Mouse (Mus musculus): Measurements from ENCODE around the gene Olfr656. TPM values are rescaled to one million over a fixed set of nuclear protein-coding genes. Genes with fewer than 3 reads are reported as not detected.

Gene Olfr656
- polyA plus RNA-seq (2015; fragmentation: Nextera tagmentation; extraction: Ambion mirVana), result not detected in 2 replicates

DNA sequence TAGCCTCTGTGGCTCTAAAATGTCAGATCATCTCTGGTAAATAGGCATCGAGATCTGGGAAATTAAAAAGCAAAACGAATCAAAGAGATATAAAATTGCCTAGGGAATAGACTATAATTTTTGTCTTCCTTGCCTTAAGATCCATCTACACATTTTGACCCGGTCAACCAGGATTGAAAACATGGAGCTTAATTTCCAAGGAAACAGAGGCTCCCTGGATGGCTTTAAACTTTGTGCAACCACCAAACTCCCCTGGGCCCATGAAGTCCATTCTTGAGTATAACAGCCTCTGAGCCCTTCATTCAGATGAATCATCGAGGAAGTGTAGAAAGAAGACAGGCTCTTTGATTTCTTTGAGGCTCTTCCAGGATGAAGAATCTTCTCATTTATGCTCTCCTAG, at the start of gene Olfr656:
TSS of gene Olfr656 (plus strand) at position 301 of the 400 bp plus-strand sequence.
- H3K4me3 ChIP-seq, result no peak within 1 kb of the TSS

DNA sequence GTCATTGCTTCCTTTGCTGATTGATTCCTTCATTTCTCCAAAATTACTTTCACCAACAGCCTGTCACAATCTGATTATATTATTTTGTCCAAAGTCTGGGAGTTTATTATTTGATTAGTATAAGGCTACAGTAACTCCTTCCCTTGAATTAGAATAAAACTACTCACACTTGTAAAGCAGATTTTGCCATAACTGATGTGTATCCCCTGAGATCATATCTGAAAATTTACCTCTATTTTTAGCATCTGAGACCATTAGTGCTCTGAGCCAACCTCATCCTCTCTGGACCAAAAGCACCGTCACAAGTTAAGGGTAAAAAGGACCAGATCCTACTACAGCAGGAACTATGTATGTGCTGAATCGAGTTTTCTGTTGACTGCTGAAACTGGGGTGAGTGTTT, 36.7 kb upstream of the Olfr656 start, which contains the start of gene Olfr653:
TSS of gene Olfr653 (plus strand) at position 301 of the 400 bp plus-strand sequence.
- H3K4me2 ChIP-seq, result no peak within 1 kb of the TSS
- WGBS, result 87% methylated on average over 2 of the region's 2 CpGs
- no peak within 1 kb of the TSS for H3K27ac ChIP-seq (replicated peaks)
- H3K4me3 ChIP-seq, result no peak within 1 kb of the TSS
- no peaks in the 10 kb centered on the region for H3K4me1 ChIP-seq (replicated peaks)
- H3K36me3 ChIP-seq, result no peaks in the 10 kb centered on the region
- no peaks in the 10 kb centered on the region for H3K27me3 ChIP-seq
- H3K9me3 ChIP-seq, result no peaks in the 10 kb centered on the region
- no peak for ATAC-seq (ENCODE audit: low read depth)
- no peak within 1 kb of the TSS for H3K9ac ChIP-seq

More for the DNA sequence above, at the start of gene Olfr656:
- no peaks in the 10 kb centered on the region for H3K36me3 ChIP-seq
- no peak for ATAC-seq (ENCODE audit: low read depth)
- H3K4me1 ChIP-seq (replicated peaks), result no peaks in the 10 kb centered on the region
- no peaks in the 10 kb centered on the region for H3K9me3 ChIP-seq
- no peaks in the 10 kb centered on the region for H3K27me3 ChIP-seq
- H3K9ac ChIP-seq, result no peak within 1 kb of the TSS
- no peak within 1 kb of the TSS for H3K4me2 ChIP-seq
- H3K27ac ChIP-seq (replicated peaks), result no peak within 1 kb of the TSS
- 79% methylated on average over 4 of the region's 4 CpGs for WGBS

DNA sequence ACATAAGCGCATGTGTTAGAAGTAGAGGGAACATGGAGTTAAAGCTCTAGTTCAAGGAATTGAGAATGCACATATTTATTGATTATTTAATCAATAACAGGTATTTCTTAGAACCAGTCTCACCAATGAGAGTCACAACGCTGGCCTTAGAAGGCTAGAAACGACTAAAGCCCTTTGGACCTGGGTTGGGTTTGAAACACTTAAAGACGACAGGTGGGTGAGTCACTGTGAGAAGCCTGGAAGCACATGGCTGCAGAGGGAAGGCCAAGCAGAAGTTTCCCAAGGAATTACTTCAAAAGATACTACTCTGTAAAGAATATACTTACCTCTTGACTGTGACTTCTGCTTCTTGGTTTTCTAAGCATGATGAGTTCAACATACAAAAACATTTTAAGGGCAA, 32.9 kb upstream of the Olfr656 start:
- Histone ChIP-seq H3K4me1 (replicated peaks) (no peaks in the 10 kb centered on the region), H3K36me3 (no peaks in the 10 kb centered on the region), H3K4me3 (no peak overlapping the region), H3K27ac (replicated peaks) (no peak overlapping the region), H3K9me3 (no peaks in the 10 kb centered on the region), H3K9ac (no peak overlapping the region), H3K4me2 (no peak overlapping the region), H3K27me3 (no peaks in the 10 kb centered on the region)
- no peak for ATAC-seq (ENCODE audit: low read depth)
- 92% methylated on average over 4 of the region's 4 CpGs for WGBS

DNA sequence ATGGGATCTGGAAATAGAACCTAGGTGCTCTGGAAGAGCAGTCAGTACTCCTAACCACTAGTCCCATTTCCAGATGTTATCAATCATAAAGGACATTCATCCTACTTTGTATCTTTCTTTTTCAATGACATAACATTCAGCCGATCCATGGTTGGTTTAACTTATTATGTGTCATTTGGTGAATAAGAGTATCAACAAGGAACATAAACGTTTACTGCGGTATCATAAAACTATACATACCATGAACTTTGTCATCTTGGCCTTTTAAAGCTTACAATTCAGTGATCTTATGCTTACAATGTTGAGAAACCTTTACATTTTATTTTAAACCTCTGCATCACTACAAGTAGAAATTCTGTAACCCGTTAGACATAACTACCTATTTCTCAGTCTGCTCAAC, 32.3 kb upstream of the Olfr656 start:
- Histone ChIP-seq H3K9me3 (no peaks in the 10 kb centered on the region), H3K4me1 (replicated peaks) (no peaks in the 10 kb centered on the region), H3K4me3 (no peak overlapping the region), H3K4me2 (no peak overlapping the region), H3K27me3 (no peaks in the 10 kb centered on the region), H3K27ac (replicated peaks) (no peak overlapping the region), H3K36me3 (no peaks in the 10 kb centered on the region), H3K9ac (no peak overlapping the region)
- 88% methylated on average over 4 of the region's 4 CpGs for WGBS
- no peak for ATAC-seq (ENCODE audit: low read depth)

- H3K4me3 ChIP-seq, result no peak within 1 kb of the TSS
- H3K27ac ChIP-seq (replicated peaks), result no peak within 1 kb of the TSS
- no peak within 1 kb of the TSS for H3K9ac ChIP-seq
- ATAC-seq (ENCODE audit: low read depth), result no peak
- 87% methylated on average over 4 of the region's 4 CpGs for WGBS
- no peaks in the 10 kb centered on the region for H3K27me3 ChIP-seq
- H3K4me1 ChIP-seq (replicated peaks), result no peaks in the 10 kb centered on the region
- no peak within 1 kb of the TSS for H3K4me2 ChIP-seq
- no peaks in the 10 kb centered on the region for H3K9me3 ChIP-seq
- H3K36me3 ChIP-seq, result no peaks in the 10 kb centered on the region
Observed at GRCm38 (mm10) chr7:104586725-104587124, 27.0 kb upstream of the Olfr656 start, which contains the start of gene Olfr654. TSS of gene Olfr654 (plus strand) at chr7:104587025.

DNA sequence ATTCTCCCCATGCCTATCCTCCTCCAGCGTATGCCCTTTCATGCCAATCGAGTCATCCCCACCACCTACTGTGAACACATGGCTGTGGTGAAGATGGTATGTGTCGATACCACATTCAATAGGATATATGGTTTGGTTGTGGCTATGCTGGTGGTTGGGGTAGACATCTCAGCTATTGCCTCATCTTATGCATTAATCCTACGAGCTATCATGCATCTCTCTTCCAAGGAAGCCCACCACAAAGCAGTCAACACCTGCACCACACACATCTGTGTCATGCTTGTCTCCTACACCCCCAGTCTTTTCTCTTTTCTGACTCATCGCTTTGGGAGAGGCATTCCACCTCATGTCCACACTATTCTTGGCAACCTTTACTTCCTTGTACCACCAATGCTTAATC, 25.5 kb upstream of the Olfr656 start:
- no peak for ATAC-seq (ENCODE audit: low read depth)
- H3K9ac ChIP-seq, result no peak overlapping the region
- no peak overlapping the region for H3K27ac ChIP-seq (replicated peaks)
- no peaks in the 10 kb centered on the region for H3K27me3 ChIP-seq
- 83% methylated on average over 5 of the region's 5 CpGs for whole genome bisulfite sequencing
- H3K4me3 ChIP-seq, result no peak overlapping the region
- no peaks in the 10 kb centered on the region for H3K9me3 ChIP-seq
- no peaks in the 10 kb centered on the region for H3K36me3 ChIP-seq
- H3K4me2 ChIP-seq, result no peak overlapping the region
- no peaks in the 10 kb centered on the region for H3K4me1 ChIP-seq (replicated peaks)

- WGBS, result 81% methylated on average over 2 of the region's 2 CpGs
- H3K4me3 ChIP-seq, result no peak within 1 kb of the TSS
- no peak for ATAC-seq (ENCODE audit: low read depth)
- no peak within 1 kb of the TSS for H3K27ac ChIP-seq (replicated peaks)
- H3K36me3 ChIP-seq, result no peaks in the 10 kb centered on the region
- H3K4me1 ChIP-seq (replicated peaks), result no peaks in the 10 kb centered on the region
- H3K27me3 ChIP-seq, result no peaks in the 10 kb centered on the region
- H3K9ac ChIP-seq, result no peak within 1 kb of the TSS
- H3K9me3 ChIP-seq, result no peaks in the 10 kb centered on the region; the same call in 1 of the 2 replicates
- no peak within 1 kb of the TSS for H3K4me2 ChIP-seq
Observed at GRCm38 (mm10) chr7:104601679-104602078, 12.1 kb upstream of the Olfr656 start, which contains the start of gene Olfr655. TSS of gene Olfr655 (minus strand) at chr7:104601779.

- Histone ChIP-seq H3K4me3 (no peak overlapping the region), H3K9me3 (no peaks in the 10 kb centered on the region; the same call in 1 of the 2 replicates), H3K4me1 (replicated peaks) (no peaks in the 10 kb centered on the region), H3K27me3 (no peaks in the 10 kb centered on the region), H3K36me3 (no peaks in the 10 kb centered on the region), H3K27ac (replicated peaks) (no peak overlapping the region), H3K4me2 (no peak overlapping the region), H3K9ac (no peak overlapping the region)
- WGBS, result 1% methylated on average over 3 of the region's 3 CpGs
- ATAC-seq (ENCODE audit: low read depth), result no peak
Observed at GRCm38 (mm10) chr7:104603173-104603572, 10.6 kb upstream of the Olfr656 start.

DNA sequence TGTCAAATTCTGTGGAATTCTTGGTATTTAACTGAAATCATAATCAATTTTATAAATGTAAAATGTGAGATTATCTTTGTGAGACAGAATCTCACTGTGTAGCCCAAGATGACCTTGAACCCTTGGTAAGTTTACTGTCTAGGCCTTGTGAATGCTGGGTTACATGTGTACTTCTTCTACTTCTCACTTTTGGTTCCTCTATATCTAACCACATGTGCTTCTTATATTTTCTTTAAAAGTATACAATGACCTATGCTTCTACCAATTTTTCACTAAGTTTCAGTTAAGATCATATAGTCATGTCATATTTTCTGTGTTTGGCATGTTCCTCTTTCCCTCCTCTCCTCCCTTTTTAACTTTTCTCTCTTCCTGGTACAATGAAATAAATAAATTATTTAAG, 9.0 kb upstream of the Olfr656 start:
- no peak for ATAC-seq (ENCODE audit: low read depth)

DNA sequence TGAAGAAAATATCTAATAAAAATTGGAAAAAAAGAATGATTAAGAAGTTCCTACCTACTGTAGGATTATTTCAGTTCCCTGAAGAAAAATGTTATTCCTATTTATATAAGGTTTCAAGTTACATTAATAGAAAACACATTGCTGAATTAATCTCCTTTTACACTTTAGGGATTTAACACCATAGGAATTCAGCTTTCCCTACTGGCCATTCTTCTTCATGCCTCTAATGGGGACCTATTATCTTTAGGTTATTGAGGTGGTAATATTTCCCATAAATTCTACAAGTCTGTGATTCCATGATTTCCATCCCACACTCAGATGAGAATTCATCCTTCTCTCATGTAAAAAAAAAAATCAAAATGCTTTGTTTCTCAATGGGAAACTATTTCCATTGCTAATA, 10.7 kb downstream of the Olfr656 start, which contains the start of gene Olfr657:
TSS of gene Olfr657 (plus strand) at position 301 of the 400 bp plus-strand sequence.
- Histone ChIP-seq H3K27me3 (no peaks in the 10 kb centered on the region), H3K9me3 (no peaks in the 10 kb centered on the region), H3K27ac (replicated peaks) (no peak within 1 kb of the TSS), H3K4me1 (replicated peaks) (no peaks in the 10 kb centered on the region), H3K4me3 (no peak within 1 kb of the TSS), H3K9ac (no peak within 1 kb of the TSS), H3K36me3 (no peaks in the 10 kb centered on the region), H3K4me2 (no peak within 1 kb of the TSS)
- no peak for ATAC-seq (ENCODE audit: low read depth)

More for the DNA sequence above, 9.0 kb upstream of the Olfr656 start:
- no peak overlapping the region for H3K9ac ChIP-seq
- H3K27ac ChIP-seq (replicated peaks), result no peak overlapping the region
- H3K27me3 ChIP-seq, result no peaks in the 10 kb centered on the region
- H3K4me3 ChIP-seq, result no peak overlapping the region
- no peak overlapping the region for H3K4me2 ChIP-seq
- H3K4me1 ChIP-seq (replicated peaks), result no peaks in the 10 kb centered on the region
- no peaks in the 10 kb centered on the region; the same call in 1 of the 2 replicates for H3K9me3 ChIP-seq
- H3K36me3 ChIP-seq, result no peaks in the 10 kb centered on the region

DNA sequence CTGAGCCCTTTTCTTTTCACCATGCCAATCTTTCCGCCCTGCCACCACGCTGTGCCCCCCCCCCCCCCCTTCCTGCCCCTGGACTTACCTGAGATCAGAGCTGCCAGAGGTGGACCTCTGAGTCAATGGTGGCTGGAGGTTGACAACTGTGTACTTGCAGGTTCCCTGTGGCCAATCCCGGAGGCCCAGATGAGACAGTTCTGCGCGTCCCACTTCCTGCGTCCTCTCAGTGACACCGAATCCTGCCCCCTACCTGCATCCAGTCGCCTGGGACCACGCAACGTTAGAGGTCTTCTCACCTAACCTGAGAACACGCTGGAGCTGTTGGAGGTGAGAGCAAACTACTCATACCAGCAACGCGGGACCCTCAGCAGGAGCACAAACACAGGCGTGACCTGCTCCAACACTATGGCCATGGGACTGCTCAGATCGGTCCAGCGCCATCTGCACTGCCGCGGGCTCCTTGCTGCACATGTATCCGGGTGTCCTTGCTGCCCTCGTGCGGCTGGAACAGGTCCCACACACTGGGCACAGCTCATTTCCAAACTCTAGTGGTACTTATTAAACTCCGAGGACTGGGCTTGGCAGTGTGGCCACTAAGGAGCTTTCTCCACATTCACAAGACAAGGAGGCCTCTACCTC, 33.2 kb downstream of the Olfr656 start, which contains the start of gene Olfr658:
TSS of gene Olfr658 (minus strand) at position 465 of the 642 bp plus-strand sequence.
- no peaks in the 10 kb centered on the region for H3K9me3 ChIP-seq
- no peaks in the 10 kb centered on the region for H3K4me1 ChIP-seq (replicated peaks)
- H3K27me3 ChIP-seq, result no peaks in the 10 kb centered on the region
- no peaks in the 10 kb centered on the region for H3K36me3 ChIP-seq
- peak; percentile 89 for ATAC-seq (ENCODE audit: low read depth)
- H3K4me2 ChIP-seq, result peak within 1 kb of the TSS; percentile 53
- 28% methylated on average over 21 of the region's 22 CpGs for WGBS
- no peak within 1 kb of the TSS for H3K27ac ChIP-seq (replicated peaks)
- peak within 1 kb of the TSS; percentile 30 for H3K4me3 ChIP-seq
- H3K9ac ChIP-seq, result no peak within 1 kb of the TSS

DNA sequence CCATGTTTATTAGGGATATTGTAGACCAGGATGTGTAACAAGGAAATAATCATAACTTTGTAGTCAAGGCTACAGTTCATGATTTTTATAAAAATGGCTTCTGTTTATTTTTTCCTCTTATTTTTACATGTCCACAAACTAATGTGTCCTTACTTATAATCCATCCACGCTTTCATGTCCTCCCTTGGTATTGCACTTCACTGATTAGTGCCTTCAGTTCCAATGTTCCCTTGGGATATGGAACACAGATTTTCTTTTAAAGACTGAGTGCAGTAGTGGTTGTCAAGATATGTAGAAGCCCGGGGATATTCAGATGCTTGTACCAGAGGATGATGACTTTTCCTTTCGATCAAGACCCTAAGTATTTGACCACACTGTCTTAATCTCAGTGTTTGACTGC, 52.7 kb downstream of the Olfr656 start, which contains the start of gene Olfr659:
TSS of gene Olfr659 (plus strand) at position 301 of the 400 bp plus-strand sequence.
- Histone ChIP-seq H3K27ac (replicated peaks) (no peak within 1 kb of the TSS), H3K27me3 (no peaks in the 10 kb centered on the region), H3K9me3 (no peaks in the 10 kb centered on the region), H3K36me3 (no peaks in the 10 kb centered on the region), H3K9ac (no peak within 1 kb of the TSS), H3K4me2 (no peak within 1 kb of the TSS), H3K4me3 (no peak within 1 kb of the TSS), H3K4me1 (replicated peaks) (no peaks in the 10 kb centered on the region)
- 86% methylated on average over 3 of the region's 3 CpGs for WGBS
- no peak for ATAC-seq (ENCODE audit: low read depth)
